Mouse (Mus musculus) T-helper 2 cell (primary cell): Measurements from ENCODE around the gene Olfr173.

Experiments used
- in situ Hi-C: fragments of 300-600 bp; cut with MboI, MseI; formaldehyde crosslinking; loops from one replicate; pipeline ENCODE4 v1.15.1; 2025; ENCODE audit warnings: high pct_unique_total_duplicates

Gene Olfr173

DNA sequence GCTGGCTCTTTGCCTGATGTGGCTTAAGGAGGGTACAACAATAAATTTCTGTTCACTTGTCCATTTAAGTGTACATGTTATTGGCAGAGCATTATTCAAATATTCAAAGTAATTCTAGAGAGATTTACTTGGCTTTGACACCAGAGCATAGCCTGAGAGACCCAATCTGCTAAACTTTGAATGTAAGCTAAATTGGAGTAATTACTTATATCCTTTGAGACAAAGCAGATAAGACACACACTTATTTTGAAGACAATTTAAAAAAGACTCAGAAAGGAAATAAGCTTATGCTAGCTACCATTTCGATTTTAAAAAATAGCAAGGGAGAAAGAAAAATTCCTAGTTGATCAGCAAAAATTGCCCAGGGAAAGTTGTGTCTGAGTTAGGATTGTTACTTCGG, at the start of gene Olfr173:
Gene Olfr173, minus strand, starts transcription at position 101 of the 400 bp plus-strand sequence.
- in situ Hi-C loops, result no loop called here

DNA sequence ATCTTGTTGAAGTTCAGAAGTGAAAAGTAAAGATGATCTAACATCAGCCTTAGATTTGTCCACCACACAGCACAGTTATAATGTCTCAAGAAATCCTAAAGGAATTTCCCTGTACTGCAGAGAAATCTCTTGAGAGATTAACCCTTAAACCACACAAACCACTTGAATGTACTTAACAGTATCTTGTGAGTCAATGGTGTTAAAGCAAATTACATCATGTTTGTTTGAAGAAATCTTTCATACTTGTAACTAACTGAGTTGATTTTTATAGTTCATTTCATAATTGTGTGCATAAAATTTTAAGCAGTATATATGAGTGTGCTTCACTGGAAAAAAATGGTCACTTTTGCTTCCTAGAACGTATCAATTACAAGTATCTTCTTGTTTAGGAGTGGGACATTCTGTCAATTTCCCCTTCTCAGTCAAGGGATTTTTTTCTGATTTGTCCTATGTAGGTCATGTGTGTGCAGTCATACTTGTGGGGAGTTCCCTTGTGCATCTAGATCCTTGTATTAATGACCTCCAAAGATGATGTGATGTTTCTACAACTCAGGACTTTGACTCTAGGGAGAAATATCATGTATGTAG, 26.8 kb upstream of the Olfr173 start, which contains the start of gene Olfr175-ps1:
Gene Olfr175-ps1, minus strand, starts transcription at position 51 of the 588 bp plus-strand sequence.
- in situ Hi-C loops, result no loop called here

DNA sequence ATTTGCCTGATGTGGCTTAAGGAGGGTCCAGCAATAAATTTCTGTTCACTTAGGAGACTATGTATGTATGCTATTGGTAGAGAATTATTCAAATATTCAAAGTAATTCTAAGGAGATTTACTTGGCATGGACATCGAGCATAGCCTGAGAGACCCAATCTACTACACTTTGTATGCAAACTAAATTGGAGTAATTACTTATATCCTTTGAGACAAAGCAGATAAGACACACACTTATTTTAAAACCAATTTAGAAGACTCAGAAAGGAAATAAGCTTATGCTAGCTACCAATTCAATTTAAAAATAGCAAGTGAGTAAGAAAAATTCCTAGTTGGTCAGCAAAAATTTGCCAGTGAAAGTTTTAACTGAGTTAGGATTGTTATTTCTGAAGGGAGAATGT, 37.0 kb downstream of the Olfr173 start, which contains the start of gene Olfr172:
Gene Olfr172, minus strand, starts transcription at position 101 of the 400 bp plus-strand sequence.
- in situ Hi-C loops, result no loop called here

DNA sequence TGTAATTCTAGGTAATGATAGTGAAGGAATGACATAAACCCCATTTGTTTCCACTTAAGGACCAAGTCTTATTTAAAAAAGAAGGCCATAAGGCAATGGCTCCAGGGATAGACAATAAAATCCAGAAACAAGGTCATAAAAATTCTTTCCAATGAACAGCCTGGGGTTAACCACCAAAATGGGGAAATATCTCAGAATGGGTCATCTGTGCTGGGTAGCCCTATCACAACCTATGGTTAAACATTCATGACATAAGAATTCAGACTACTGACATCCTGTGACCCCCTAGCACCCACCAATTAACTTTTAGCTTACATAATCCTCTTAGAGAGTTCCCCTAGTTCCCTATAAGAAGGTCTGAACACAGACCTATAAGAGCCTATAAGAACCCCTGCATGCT, 43.9 kb downstream of the Olfr173 start:
- in situ Hi-C loops, result no loop called here

DNA sequence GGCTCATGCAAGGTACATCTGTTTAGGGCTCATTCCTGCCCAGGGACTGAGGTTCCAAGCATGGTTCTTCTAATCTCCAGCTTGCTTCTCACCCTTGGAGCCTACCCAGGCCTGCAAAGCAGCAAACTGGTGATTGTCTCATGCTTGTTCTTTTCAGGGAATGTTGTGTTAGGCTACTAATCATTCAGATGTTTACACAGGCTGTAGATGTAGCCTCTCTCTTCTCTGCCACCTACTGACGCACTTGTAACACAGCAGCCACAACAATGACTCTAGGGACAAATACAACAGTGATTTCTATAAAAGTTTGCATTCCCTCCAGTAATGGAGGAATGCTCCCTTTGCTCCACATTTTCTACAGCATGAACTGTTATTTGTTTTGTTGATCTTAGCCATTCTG, 48.8 kb downstream of the Olfr173 start:
- in situ Hi-C loops, result no loop called here

DNA sequence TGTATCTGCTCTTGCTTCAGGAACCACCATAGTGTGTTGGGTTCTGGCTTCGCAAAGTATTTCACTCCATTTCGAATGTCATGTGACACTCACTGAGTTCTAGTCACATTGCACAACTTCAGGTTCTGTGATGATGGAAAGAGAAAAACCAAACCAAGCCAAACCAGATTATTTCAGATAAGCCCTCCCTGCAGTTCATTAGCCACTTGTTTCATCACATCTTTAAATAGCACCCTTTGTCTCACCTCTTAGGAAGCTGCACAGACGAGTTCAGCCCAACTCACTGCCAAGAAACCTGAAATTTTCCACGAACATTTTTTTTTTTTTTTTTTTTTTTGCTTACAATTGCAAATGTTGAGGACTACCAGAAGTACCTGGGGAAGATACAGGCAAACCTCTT, 53.4 kb downstream of the Olfr173 start:
- in situ Hi-C loops, result no loop called here
